Mouse (Mus musculus): ENCODE measurements at regions not wholly inside any gene's neighbourhood (a gene's known extent, or its start where the extent isn't known, plus 50 kb on each side); places are given as distances from the start of the nearest gene placed in this dataset.
A peak's percentile ranks its signal among the peaks of the same experiment; 100 is the strongest.

- WGBS: 73% methylated on average over 1 of the region's 1 CpGs
- Histone ChIP-seq H3K4me3 (no peak overlapping the region), H3K36me3 (no peaks in the 10 kb centered on the region), H3K27ac (no peak overlapping the region), H3K4me1 (no peaks in the 10 kb centered on the region), H3K27me3 (ENCODE audit: insufficient read depth, poor library complexity, severe bottlenecking) (no peaks in the 10 kb centered on the region), H3K9me3 (no peaks in the 10 kb centered on the region)
- DNase-seq (ENCODE audit: low spot score): no peak
Observed at GRCm38 (mm10) chr10:47365016-47365538, 1787.4 kb downstream of the Hace1 start.

GRCm38 (mm10) chr10:47366804-47367203 lies 1789.2 kb downstream of the Hace1 start:
- no peaks in the 10 kb centered on the region for H3K9me3 ChIP-seq
- WGBS: 46% methylated on average over 2 of the region's 2 CpGs

GRCm38 (mm10) chr10:47403492-47403891 lies 1825.9 kb downstream of the Hace1 start:
- H3K4me3 ChIP-seq: no peak overlapping the region
- H3K9me3 ChIP-seq: peaks cover 2% of the 10 kb centered on the region; the same call in 1 of the 2 replicates
- H3K36me3 ChIP-seq: no peaks in the 10 kb centered on the region
- H3K27me3 ChIP-seq (ENCODE audit: insufficient read depth, poor library complexity, severe bottlenecking): no peaks in the 10 kb centered on the region
- H3K27ac ChIP-seq: no peak overlapping the region
- DNase-seq (ENCODE audit: low spot score): no peak
- H3K4me1 ChIP-seq: no peaks in the 10 kb centered on the region
- 64% methylated on average over 1 of the region's 1 CpGs for WGBS

More at GRCm38 (mm10) chr10:47366804-47367203, 1789.2 kb downstream of the Hace1 start:
- DNase-seq (ENCODE audit: low spot score): no peak
- Histone ChIP-seq H3K36me3 (no peaks in the 10 kb centered on the region), H3K27me3 (ENCODE audit: insufficient read depth, poor library complexity, severe bottlenecking) (no peaks in the 10 kb centered on the region), H3K4me1 (no peaks in the 10 kb centered on the region), H3K4me3 (no peak overlapping the region), H3K27ac (no peak overlapping the region)

GRCm38 (mm10) chr10:47426505-47426904 lies 1848.9 kb downstream of the Hace1 start:
- Histone ChIP-seq H3K36me3 (no peaks in the 10 kb centered on the region), H3K4me1 (peaks cover 11% of the 10 kb centered on the region; the same call in 1 of the 2 replicates), H3K27ac (peak overlapping the region; percentile 31; the same call in 1 of the 2 replicates), H3K4me3 (no peak overlapping the region), H3K27me3 (ENCODE audit: insufficient read depth, poor library complexity, severe bottlenecking) (no peaks in the 10 kb centered on the region), H3K9me3 (no peaks in the 10 kb centered on the region)
- peak; percentile 77 for DNase-seq (ENCODE audit: low spot score)
- WGBS: 27% methylated on average over 7 of the region's 7 CpGs
